9 mouse cellular contexts compared by ENCODE assay signal in genomic region chr5:111235131-111235530, GRCm38 (mm10).
DNase-seq lines count a peak whose midpoint lies in the region; ATAC-seq lines count a peak whose summit lies in the region.
"Had no signal": no experiment of that assay in that cellular context is flagged by ENCODE, and none has a peak within 500 bp of the region (broad histone marks: within the 10 kb centered on the region; RNA-seq: fewer than 3 reads in every experiment).

No protein-coding gene starts in this region.

- H3K4me1 ChIP-seq in hindbrain, embryonic 10.5 days (replicated peaks): peaks cover 61% of the 10 kb centered on the region
- H3K4me1 ChIP-seq in hindbrain, embryonic 12.5 days: peaks cover 45% of the 10 kb centered on the region
- peaks cover 28% of the 10 kb centered on the region for H3K4me1 ChIP-seq in limb, embryonic 13.5 days
- H3K4me1 ChIP-seq in intestine, embryonic 16.5 days (ENCODE audit: control insufficient read depth, insufficient read depth, low read length): no peaks in the 10 kb centered on the region

- ATAC-seq in hindbrain, embryonic 12.5 days (ENCODE audit: low FRiP score): no peak
- no peak for ATAC-seq in limb, embryonic 13.5 days (ENCODE audit: low FRiP score, low read depth)
- no peak for ATAC-seq in intestine, embryonic 16.5 days

- H3K36me3 ChIP-seq in hindbrain, embryonic 10.5 days: peaks cover 36% of the 10 kb centered on the region
- peaks cover 23% of the 10 kb centered on the region for H3K36me3 ChIP-seq in hindbrain, embryonic 12.5 days
- peaks cover 85% of the 10 kb centered on the region for H3K36me3 ChIP-seq in limb, embryonic 13.5 days
- H3K36me3 ChIP-seq in intestine, embryonic 16.5 days (ENCODE audit: control insufficient read depth, insufficient read depth, low read length): no peaks in the 10 kb centered on the region

- H3K27me3 ChIP-seq in hindbrain, embryonic 10.5 days (ENCODE audit: insufficient read depth, poor library complexity, severe bottlenecking): peaks cover 21% of the 10 kb centered on the region
- H3K27me3 ChIP-seq in hindbrain, embryonic 12.5 days: peaks cover 12% of the 10 kb centered on the region
- H3K27me3 ChIP-seq in limb, embryonic 13.5 days: no peaks in the 10 kb centered on the region
- no peaks in the 10 kb centered on the region for H3K27me3 ChIP-seq in intestine, embryonic 16.5 days (replicated peaks; ENCODE audit: control insufficient read depth, insufficient read depth, low read length)

- no peak overlapping the region for H3K4me3 ChIP-seq in hindbrain, embryonic 10.5 days
- H3K4me3 ChIP-seq in hindbrain, embryonic 12.5 days: no peak overlapping the region
- no peak overlapping the region for H3K4me3 ChIP-seq in limb, embryonic 13.5 days
- no peak overlapping the region for H3K4me3 ChIP-seq in intestine, embryonic 16.5 days (ENCODE audit: low read length)

- H3K9ac ChIP-seq in hindbrain, embryonic 12.5 days: no peak overlapping the region
- H3K9ac ChIP-seq in limb, embryonic 13.5 days: 0 out of 2 replicates have a peak overlapping the region, but pooled peaks have one; percentile 0
- no peak overlapping the region for H3K9ac ChIP-seq in intestine, embryonic 16.5 days (ENCODE audit: low read depth, low read length)

- intact Hi-C loops in gastrocnemius, postnatal 36 days (cut with DNase I): no loop called here

- DNase-seq in hindbrain, embryonic 10.5 days (ENCODE audit: low spot score): no peak
- DNase-seq in brain, adult 2 months (ENCODE audit: low read depth, low spot score): peak; percentile 68
- peak; percentile 60 to 70 for DNase-seq in gastrocnemius, postnatal 36 days
- DNase-seq in layer of hippocampus, adult 11-12 months (ENCODE audit: low spot score): no peak
- no peak for DNase-seq in right cerebral cortex, postnatal 14 days
- DNase-seq: midbrain, embryonic 14.5 days had no signal

- peak overlapping the region; percentile 35 for H3K27ac ChIP-seq in hindbrain, embryonic 10.5 days
- H3K27ac ChIP-seq in hindbrain, embryonic 12.5 days: no peak overlapping the region
- H3K27ac ChIP-seq in limb, embryonic 13.5 days: no peak overlapping the region
- no peak overlapping the region for H3K27ac ChIP-seq in intestine, embryonic 16.5 days (ENCODE audit: low read length)

- no peaks in the 10 kb centered on the region for H3K9me3 ChIP-seq in hindbrain, embryonic 10.5 days
- H3K9me3 ChIP-seq in hindbrain, embryonic 12.5 days (replicated peaks): no peaks in the 10 kb centered on the region
- no peaks in the 10 kb centered on the region for H3K9me3 ChIP-seq in limb, embryonic 13.5 days
- H3K9me3 ChIP-seq in intestine, embryonic 16.5 days (ENCODE audit: control insufficient read depth, low read length): no peaks in the 10 kb centered on the region

- WGBS in hindbrain, embryonic 10.5 days: 91% methylated on average over 12 of the region's 12 CpGs
- WGBS in hindbrain, embryonic 12.5 days: 85% methylated on average over 12 of the region's 12 CpGs
- WGBS in limb, embryonic 13.5 days: 74% methylated on average over 12 of the region's 12 CpGs
- WGBS in intestine, embryonic 16.5 days: 67% methylated on average over 12 of the region's 12 CpGs

- no peak overlapping the region for H3K4me2 ChIP-seq in hindbrain, embryonic 12.5 days (replicated peaks)
- no peak overlapping the region for H3K4me2 ChIP-seq in limb, embryonic 13.5 days (replicated peaks)
- H3K4me2 ChIP-seq in intestine, embryonic 16.5 days (ENCODE audit: low read depth, low read length): no peak overlapping the region

Comparison
In these comparisons a context has a peak if more than half of its experiments do, and no peak if none do; other contexts are left out.
1. DNase-seq: peak in brain, adult 2 months (single experiment) and gastrocnemius, postnatal 36 days (2 of 2); none in hindbrain, embryonic 10.5 days (single experiment), layer of hippocampus, adult 11-12 months (single experiment) and right cerebral cortex, postnatal 14 days (single experiment).